Mouse (Mus musculus) naive thymus-derived CD4-positive, alpha-beta T cell, adult 2 months (primary cell): ENCODE measurements around the gene AL732309.1.

Experiments
- DNase-seq: peaks from one replicate; pipeline ENCODE4 v3.0.0-alpha.2; 2011; ENCODE audit warnings: low read depth

AL732309.1 gene

DNA sequence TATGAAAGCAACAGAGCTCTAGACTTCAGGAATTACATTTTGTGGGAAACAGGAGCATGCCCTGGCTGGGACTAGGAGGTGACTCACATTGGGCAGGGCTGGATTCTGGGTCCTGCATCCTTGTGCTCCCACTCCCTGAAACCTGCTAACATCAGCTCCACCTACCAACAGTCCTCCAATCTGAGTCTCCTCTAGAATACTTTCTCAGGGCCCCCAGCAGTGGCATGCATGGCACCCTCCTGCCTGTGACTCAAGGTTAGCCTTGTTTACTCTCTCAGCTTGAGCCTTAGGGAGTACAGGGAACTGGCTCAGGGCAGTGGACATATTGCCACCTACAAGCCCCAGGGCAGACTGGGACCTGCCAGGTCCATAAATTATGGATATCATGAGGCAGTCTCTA, 8.6 kb downstream of the AL732309.1 start:
- DNase-seq, result no peak

DNA sequence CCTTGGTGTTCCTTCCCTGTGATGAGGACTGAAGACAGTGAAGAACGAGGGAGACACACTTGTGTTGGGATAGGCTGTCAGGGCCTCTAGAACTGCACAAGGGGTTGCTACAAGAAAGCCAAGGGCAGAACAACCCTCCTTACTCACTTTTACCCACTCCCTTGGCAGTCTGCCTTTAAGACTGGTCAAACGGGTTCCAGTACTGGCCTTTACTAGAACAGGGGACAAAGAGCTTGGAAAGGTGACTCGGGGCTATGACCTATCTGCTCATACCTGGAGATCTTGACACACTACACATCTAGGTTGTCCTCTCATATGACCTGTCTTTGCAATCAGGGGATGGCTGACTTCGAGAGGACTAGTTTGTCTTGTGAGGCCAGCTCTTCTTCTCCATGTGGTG, 9.1 kb downstream of the AL732309.1 start:
- DNase-seq, result no peak

DNA sequence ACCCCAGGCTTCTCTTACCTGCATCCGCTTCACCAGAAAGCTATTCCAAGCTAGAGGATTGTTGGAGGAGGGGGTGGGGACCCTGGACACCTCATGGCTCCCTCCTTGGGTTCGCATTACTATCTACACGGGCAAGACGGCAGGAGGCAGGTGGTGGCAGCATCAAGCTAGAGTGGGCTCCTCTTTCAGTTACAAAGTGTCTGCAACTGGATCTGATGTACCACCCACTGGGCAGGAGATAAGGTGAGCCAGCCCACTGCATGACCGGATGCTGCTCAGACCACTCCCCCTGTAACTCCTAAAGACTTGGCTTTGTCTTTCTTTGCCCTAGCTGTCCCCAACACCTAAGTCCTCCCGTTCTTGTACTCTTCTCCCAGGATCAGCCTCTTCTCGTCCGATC, 10.0 kb downstream of the AL732309.1 start, which contains the start of gene Rnf224:
Gene Rnf224, minus strand, starts transcription at position 174 of the 400 bp plus-strand sequence.
- no peak for DNase-seq

DNA sequence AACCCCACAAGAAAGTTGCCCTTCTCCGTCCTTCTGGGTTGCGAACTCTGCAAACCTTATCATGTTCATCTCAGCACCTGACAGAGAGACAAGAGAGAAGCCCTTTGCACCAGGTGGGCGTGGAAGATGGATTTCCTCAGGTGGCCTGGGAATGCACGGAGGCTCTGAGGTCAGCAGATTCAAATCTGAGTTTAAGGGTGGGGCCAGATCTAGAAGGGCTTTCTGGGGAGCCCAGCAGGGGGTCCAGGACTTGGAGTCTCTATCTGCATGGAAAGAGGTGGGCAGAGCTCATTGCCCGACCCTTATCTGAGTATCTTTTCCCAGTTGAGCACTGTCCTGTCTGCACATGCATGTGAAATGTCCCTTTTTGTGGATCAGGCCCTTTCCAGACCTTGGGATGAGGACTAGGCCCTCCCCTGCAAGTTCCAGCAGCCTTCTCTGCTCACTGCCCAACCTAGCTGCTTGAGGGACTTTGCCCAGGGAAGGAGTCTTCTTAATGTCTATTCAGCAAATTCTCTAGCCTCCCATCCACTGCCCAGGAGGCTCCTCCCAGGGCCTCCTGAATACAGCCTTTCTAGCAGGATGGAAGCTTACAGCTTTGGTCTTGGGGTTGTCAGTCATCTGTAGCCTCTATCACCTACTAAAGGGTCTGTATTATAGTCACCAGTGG, 12.0 kb downstream of the AL732309.1 start:
- DNase-seq, result no peak

GRCm38 (mm10) chr2:25234050-25234449, 12.6 kb downstream of the AL732309.1 start, which contains the start of gene Slc34a3:
Slc34a3 (minus strand) TSS chr2:25234364.
- DNase-seq, result no peak

DNA sequence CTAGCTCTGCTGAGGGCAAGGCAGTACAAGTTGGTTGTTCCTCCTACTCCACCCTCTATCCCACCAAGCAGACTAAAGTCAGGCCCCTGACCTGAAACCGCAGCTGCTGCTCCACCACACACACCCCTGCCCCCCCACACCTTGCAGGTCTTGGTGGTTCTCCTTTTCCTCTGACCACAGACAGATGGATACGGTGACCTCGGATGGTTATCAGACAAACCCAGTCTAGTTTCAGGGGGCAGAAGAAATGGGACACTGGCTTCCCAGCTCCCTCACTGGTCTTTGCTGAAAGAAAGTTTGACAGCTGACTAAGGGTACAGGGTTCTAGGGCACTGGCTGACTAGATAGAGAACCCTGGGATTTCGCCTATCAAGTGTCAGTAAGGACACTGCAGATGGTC, 13.2 kb downstream of the AL732309.1 start:
- DNase-seq, result no peak

DNA sequence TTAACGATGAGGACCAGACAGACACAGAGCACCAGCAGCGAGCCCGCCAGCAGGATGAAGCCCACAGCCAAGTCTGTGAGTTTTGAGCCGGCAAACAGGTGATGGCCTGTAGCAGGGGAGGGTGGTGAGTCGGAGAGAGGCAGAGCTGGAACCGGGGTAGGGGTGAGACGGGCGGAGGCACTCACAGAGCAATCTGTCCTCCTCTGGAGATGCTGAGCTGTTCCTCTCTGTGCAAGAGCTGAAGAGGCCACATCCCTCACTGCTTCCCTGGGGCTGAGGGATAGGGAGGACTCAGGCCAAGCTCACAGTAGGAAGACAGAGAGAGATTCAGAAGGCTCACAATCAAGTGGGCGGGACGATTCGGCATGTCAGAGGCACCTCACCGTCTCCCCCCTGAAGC, 15.6 kb downstream of the AL732309.1 start:
- no peak for DNase-seq

GRCm38 (mm10) chr2:25230581-25230980, 16.1 kb downstream of the AL732309.1 start:
- DNase-seq, result no peak

DNA sequence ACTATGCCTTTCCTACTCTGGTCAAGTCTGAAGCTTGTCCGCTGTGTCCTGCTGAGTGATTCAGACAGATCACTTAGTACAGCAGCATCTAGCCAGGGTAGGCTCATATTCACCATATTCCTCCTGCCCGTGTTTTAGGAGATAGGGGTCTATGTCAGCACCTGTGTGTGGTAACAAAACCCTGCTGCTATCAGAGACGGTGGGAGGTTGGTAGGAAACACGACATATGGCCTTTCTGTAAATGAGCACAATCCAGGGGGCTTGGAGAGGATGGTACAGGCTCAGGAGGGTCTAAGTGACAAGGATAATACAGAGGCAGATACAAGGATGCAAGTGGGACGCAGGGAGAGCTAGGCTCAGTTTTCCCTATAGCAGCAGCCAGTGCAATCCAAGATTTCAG, 17.1 kb downstream of the AL732309.1 start:
- DNase-seq, result no peak

GRCm38 (mm10) chr2:25228995-25229530, 17.6 kb downstream of the AL732309.1 start:
- no peak for DNase-seq

DNA sequence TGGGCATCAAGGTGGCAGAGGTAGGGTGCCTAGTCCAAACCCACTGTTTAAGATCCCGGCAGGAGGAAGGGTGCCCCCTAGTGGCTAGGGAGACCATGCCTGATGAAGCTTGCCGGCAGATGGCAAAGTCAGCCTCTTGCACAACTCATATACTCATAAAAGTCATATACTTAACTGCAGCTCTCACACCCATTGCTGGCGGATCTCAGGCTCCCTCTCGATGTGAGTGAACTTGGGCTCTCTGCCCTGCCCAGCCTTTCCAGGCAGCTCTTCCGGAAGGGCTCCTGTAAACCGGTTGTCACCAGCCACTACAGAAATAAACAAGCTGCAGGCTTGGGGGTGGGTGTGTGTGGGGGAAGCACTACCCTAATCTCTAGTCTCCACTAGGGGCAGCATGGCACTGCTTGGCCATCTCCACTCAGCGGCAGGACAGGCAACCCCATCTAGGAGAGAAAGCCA, 18.2 kb downstream of the AL732309.1 start:
- peak; percentile 94 for DNase-seq

- DNase-seq, result peak; percentile 26
These were observed 19.3 kb downstream of the AL732309.1 start for GRCm38 (mm10) chr2:25227406-25227805.

GRCm38 (mm10) chr2:25226864-25227263, 19.8 kb downstream of the AL732309.1 start:
- no peak for DNase-seq

GRCm38 (mm10) chr2:25225811-25226379, 20.8 kb downstream of the AL732309.1 start:
- DNase-seq, result no peak

DNA sequence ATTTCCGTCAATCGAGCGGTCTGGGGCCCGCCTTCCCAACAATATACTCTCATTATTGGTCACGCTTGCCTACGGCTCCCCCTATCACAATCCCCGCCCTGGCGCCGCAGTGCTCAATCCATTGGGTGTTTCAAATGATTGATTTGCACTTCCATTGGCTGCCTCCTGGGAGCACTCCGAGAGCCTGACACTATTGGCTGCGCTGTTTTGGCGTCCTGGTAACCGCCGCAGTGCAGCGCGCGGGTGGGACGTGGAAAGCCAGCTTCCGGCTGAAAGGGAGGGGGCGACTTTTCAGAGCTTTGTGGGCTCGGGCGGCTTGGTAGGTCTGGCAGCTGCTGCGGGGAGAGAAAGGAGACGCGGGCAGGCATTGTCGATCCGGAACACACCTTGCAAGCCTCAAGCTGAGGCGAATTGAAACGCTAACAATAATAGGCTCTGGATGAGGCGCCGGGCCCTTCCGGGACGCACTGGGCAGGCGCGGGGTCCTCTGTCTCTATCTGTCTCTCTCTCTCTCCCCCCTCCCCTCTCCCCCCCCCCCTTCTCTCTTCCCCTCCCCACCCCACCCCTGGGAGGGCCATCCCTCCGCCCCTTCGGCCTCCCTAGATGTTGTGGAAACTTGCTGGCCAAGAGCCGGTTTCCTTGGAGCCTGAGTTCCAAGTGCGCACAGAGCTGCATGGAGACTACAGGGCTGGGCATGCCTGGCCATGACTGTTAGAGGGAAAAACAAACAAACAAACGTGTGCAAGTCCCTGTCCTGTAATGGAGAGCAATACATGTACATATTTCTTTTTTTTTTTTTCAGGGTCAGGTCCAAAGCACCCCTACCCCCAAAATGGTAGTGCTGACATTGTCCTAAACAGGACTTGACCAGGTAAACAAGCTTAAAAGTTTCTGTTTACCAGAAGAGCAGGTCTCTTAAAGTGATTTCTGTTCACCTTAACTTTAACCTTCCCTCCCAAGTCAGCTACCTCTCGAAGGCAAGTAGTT, 21.6 kb downstream of the AL732309.1 start:
- DNase-seq, result peak; percentile 99

- DNase-seq, result no peak
These were observed 22.2 kb downstream of the AL732309.1 start, which contains the start of gene Tubb4b for GRCm38 (mm10) chr2:25224492-25224765. Tubb4b (minus strand) TSS chr2:25224702.

DNA sequence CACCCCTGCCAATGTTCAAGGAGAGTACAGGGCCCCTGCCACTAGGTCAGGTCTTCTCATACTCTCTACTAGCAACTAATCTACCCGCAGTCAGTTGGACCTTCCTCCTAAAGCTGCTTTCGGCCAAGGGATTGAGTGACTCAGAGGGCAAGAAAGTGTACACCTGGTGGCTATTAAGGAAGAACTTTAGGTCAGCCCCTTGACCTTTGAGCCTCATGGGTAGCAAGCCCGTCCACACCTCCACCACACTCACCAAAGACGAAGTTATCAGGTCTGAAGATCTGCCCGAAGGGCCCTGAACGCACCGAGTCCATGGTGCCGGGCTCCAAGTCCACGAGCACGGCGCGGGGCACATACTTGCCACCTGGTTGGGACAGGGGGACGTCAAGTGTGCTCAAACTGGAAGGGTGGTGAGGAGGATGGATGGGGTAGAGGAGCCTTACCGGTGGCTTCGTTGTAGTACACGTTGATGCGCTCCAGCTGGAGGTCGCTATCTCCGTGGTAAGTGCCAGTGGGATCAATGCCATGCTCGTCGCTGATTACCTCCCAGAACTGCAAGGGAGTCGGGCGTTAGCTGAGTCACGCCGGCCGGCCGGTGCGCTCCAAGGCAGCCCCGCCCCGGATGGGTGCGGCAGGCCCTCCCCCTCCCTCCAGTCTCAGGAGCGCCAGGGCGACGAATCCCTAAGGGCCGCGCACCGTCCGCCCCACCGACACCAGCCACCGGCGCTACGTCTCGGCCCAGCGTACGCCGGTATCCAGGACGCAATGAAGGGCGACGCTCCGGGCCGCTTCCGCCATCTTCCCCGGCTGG, 22.8 kb downstream of the AL732309.1 start:
- no peak for DNase-seq

- DNase-seq, result no peak
These were observed 25.3 kb downstream of the AL732309.1 start for GRCm38 (mm10) chr2:25221331-25221772.

DNA sequence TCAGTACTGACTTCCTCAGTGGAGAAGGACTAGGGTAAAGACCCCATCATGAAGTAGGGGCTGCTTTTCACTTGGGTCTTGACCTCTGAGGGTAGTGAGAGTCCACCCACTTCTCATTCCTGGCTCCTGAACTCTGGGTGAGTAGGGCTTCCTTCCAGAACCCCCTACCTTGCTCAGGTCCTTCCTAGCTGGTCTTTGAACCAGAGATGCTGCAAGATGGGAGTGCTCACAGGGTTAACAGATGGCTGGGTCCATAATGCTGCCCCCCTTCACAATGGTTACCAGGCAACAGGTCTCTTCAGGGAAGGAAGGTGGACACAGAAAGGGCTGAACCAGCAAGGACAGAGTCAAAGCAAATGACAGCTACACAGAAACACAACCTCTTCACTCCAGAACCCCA, 28.2 kb downstream of the AL732309.1 start, which contains the start of gene Fam166a:
Gene Fam166a, plus strand, starts transcription at position 301 of the 400 bp plus-strand sequence.
- DNase-seq, result no peak

DNA sequence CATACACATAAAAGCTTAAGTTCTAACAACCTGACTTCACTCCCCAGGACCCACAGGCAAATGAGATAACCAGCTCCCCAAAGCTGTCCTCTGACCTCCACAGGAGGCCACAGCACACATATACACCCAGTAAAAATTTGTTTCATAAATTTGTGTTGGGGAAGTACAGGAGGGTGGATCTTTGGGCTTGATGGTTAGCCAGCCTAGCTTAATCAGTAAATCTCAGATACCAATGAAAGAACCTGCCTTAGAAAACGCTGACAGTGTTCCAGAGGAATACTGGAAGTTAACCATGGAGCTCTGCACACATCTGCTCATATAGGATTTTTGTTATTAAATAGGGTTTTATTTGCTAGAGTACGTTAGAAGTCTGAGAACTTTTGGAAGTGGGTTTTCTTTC, 29.0 kb downstream of the AL732309.1 start:
- DNase-seq, result no peak

- DNase-seq, result no peak
These were observed 32.2 kb downstream of the AL732309.1 start, which contains the start of gene Stpg3 for GRCm38 (mm10) chr2:25214444-25214843. Stpg3 (minus strand) TSS chr2:25214637.
